Mouse (Mus musculus): ENCODE results near the gene F2rl1. TPM values are rescaled to one million over a fixed set of nuclear protein-coding genes. Genes with fewer than 3 reads are reported as not detected.

F2rl1 gene
- polyA plus RNA-seq, 1 experiment from 2014 or later, result not detected

GRCm38 (mm10) chr13:95481428-95481827 lies 43.6 kb downstream of the F2rl1 start:
- DNase-seq (ENCODE audit: low spot score) (peak; percentile 98), ATAC-seq (ENCODE audit: low FRiP score) (peak; percentile 78; the same call in 1 of the 2 replicates)
- Histone ChIP-seq H3K36me3 (replicated peaks; ENCODE audit: control insufficient read depth, insufficient read depth) (no peaks in the 10 kb centered on the region), H3K4me2 (replicated peaks) (no peak overlapping the region), H3K27me3 (ENCODE audit: control insufficient read depth, insufficient read depth, low read length) (no peaks in the 10 kb centered on the region), H3K9me3 (ENCODE audit: control insufficient read depth, low read length) (no peaks in the 10 kb centered on the region), H3K9ac (no peak overlapping the region), H3K4me3 (replicated peaks; ENCODE audit: low read length) (no peak overlapping the region), H3K27ac (no peak overlapping the region), H3K4me1 (replicated peaks; ENCODE audit: control insufficient read depth, insufficient read depth, low read length) (no peaks in the 10 kb centered on the region)
- WGBS, result 24% methylated on average over 4 of the region's 4 CpGs

GRCm38 (mm10) chr13:95478671-95479413 lies 46.2 kb downstream of the F2rl1 start, which contains the start of gene S100z:
Gene S100z (minus strand): TSS chr13:95478721.
- no peaks in the 10 kb centered on the region for H3K9me3 ChIP-seq (ENCODE audit: control insufficient read depth, low read length)
- H3K27me3 ChIP-seq (ENCODE audit: control insufficient read depth, insufficient read depth, low read length), result no peaks in the 10 kb centered on the region
- ATAC-seq (ENCODE audit: low FRiP score) (no peak), DNase-seq (ENCODE audit: low spot score) (no peak)
- H3K4me3 ChIP-seq (replicated peaks; ENCODE audit: low read length), result no peak within 1 kb of the TSS
- 93% methylated on average over 21 of the region's 21 CpGs for WGBS
- H3K4me2 ChIP-seq (replicated peaks), result no peak within 1 kb of the TSS
- no peaks in the 10 kb centered on the region for H3K4me1 ChIP-seq (replicated peaks; ENCODE audit: control insufficient read depth, insufficient read depth, low read length)
- no peak within 1 kb of the TSS for H3K27ac ChIP-seq
- no peaks in the 10 kb centered on the region for H3K36me3 ChIP-seq (replicated peaks; ENCODE audit: control insufficient read depth, insufficient read depth)
- H3K9ac ChIP-seq, result no peak within 1 kb of the TSS

- 87% methylated on average over 6 of the region's 6 CpGs for WGBS
- no peaks in the 10 kb centered on the region for H3K27me3 ChIP-seq (ENCODE audit: control insufficient read depth, insufficient read depth, low read length)
- no peak overlapping the region for H3K4me3 ChIP-seq (replicated peaks; ENCODE audit: low read length)
- no peaks in the 10 kb centered on the region for H3K36me3 ChIP-seq (replicated peaks; ENCODE audit: control insufficient read depth, insufficient read depth)
- no peak overlapping the region for H3K9ac ChIP-seq
- no peak overlapping the region for H3K4me2 ChIP-seq (replicated peaks)
- DNase-seq (ENCODE audit: low spot score), result no peak
- ATAC-seq (ENCODE audit: low FRiP score), result no peak
- no peaks in the 10 kb centered on the region for H3K9me3 ChIP-seq (ENCODE audit: control insufficient read depth, low read length)
- H3K27ac ChIP-seq, result no peak overlapping the region
- no peaks in the 10 kb centered on the region for H3K4me1 ChIP-seq (replicated peaks; ENCODE audit: control insufficient read depth, insufficient read depth, low read length)
These were observed 47.9 kb downstream of the F2rl1 start for GRCm38 (mm10) chr13:95477173-95477572.

GRCm38 (mm10) chr13:95475124-95475523 lies 49.9 kb downstream of the F2rl1 start:
- no peak overlapping the region for H3K9ac ChIP-seq
- H3K27ac ChIP-seq, result no peak overlapping the region
- no peaks in the 10 kb centered on the region for H3K4me1 ChIP-seq (replicated peaks; ENCODE audit: control insufficient read depth, insufficient read depth, low read length)
- no peaks in the 10 kb centered on the region for H3K36me3 ChIP-seq (replicated peaks; ENCODE audit: control insufficient read depth, insufficient read depth)
- 82% methylated on average over 7 of the region's 7 CpGs for WGBS
- DNase-seq (ENCODE audit: low spot score) (no peak), ATAC-seq (ENCODE audit: low FRiP score) (no peak)
- H3K9me3 ChIP-seq (ENCODE audit: control insufficient read depth, low read length), result no peaks in the 10 kb centered on the region
- H3K4me2 ChIP-seq (replicated peaks), result no peak overlapping the region
- no peaks in the 10 kb centered on the region for H3K27me3 ChIP-seq (ENCODE audit: control insufficient read depth, insufficient read depth, low read length)
- no peak overlapping the region for H3K4me3 ChIP-seq (replicated peaks; ENCODE audit: low read length)

- 89% methylated on average over 3 of the region's 3 CpGs for WGBS
- Histone ChIP-seq H3K4me1 (replicated peaks; ENCODE audit: control insufficient read depth, insufficient read depth, low read length) (no peaks in the 10 kb centered on the region), H3K4me2 (replicated peaks) (no peak overlapping the region), H3K9me3 (ENCODE audit: control insufficient read depth, low read length) (no peaks in the 10 kb centered on the region), H3K27me3 (ENCODE audit: control insufficient read depth, insufficient read depth, low read length) (no peaks in the 10 kb centered on the region), H3K27ac (no peak overlapping the region), H3K36me3 (replicated peaks; ENCODE audit: control insufficient read depth, insufficient read depth) (no peaks in the 10 kb centered on the region), H3K9ac (no peak overlapping the region), H3K4me3 (replicated peaks; ENCODE audit: low read length) (no peak overlapping the region)
- no peak for ATAC-seq (ENCODE audit: low FRiP score)
- DNase-seq (ENCODE audit: low spot score), result no peak
These were observed 50.7 kb downstream of the F2rl1 start for GRCm38 (mm10) chr13:95474294-95474693.

GRCm38 (mm10) chr13:95470970-95471369 lies 54.1 kb downstream of the F2rl1 start:
- DNase-seq (ENCODE audit: low spot score) (no peak), ATAC-seq (ENCODE audit: low FRiP score) (no peak)
- H3K9ac ChIP-seq, result no peak overlapping the region
- no peaks in the 10 kb centered on the region for H3K9me3 ChIP-seq (ENCODE audit: control insufficient read depth, low read length)
- no peak overlapping the region for H3K4me3 ChIP-seq (replicated peaks; ENCODE audit: low read length)
- H3K27ac ChIP-seq, result no peak overlapping the region
- no peaks in the 10 kb centered on the region for H3K4me1 ChIP-seq (replicated peaks; ENCODE audit: control insufficient read depth, insufficient read depth, low read length)
- H3K27me3 ChIP-seq (ENCODE audit: control insufficient read depth, insufficient read depth, low read length), result no peaks in the 10 kb centered on the region
- H3K36me3 ChIP-seq (replicated peaks; ENCODE audit: control insufficient read depth, insufficient read depth), result no peaks in the 10 kb centered on the region
- H3K4me2 ChIP-seq (replicated peaks), result no peak overlapping the region
- WGBS, result 70% methylated on average over 2 of the region's 2 CpGs

Other genes with a start within 250 kb of the F2rl1 start
- gene Zbed3, start 201.6 kb downstream of the F2rl1 start, polyA plus RNA-seq (2014; fragmentation: Nextera tagmentation; extraction: Ambion mirVana), result 31.9 and 37.5 TPM in 2 replicates
- gene Aggf1, start 149.9 kb downstream of the F2rl1 start, polyA plus RNA-seq (2014; fragmentation: Nextera tagmentation; extraction: Ambion mirVana), result 34.6 and 41.7 TPM in 2 replicates
- gene Crhbp, start 80.3 kb downstream of the F2rl1 start, polyA plus RNA-seq (2014; fragmentation: Nextera tagmentation; extraction: Ambion mirVana), result 10.4 and 11.7 TPM in 2 replicates
- not detected in 2 replicates for gene S100z, start 46.5 kb downstream of the F2rl1 start, polyA plus RNA-seq (2014; fragmentation: Nextera tagmentation; extraction: Ambion mirVana)
- gene F2r, start 93.3 kb upstream of the F2rl1 start, polyA plus RNA-seq (2014; fragmentation: Nextera tagmentation; extraction: Ambion mirVana), result 69.4 and 70.2 TPM in 2 replicates
- 0.88 and 1.2 TPM in 2 replicates for gene F2rl2, start 171.6 kb upstream of the F2rl1 start, polyA plus RNA-seq (2014; fragmentation: Nextera tagmentation; extraction: Ambion mirVana)

Measured in hindbrain, embryonic 14.5 days (tissue).